Mouse (Mus musculus) cerebellum, adult 18-20 months (tissue): ENCODE results near the gene Atad3a.

Experiments used
- DNase-seq, 2 experiments: peaks; one replicate each; pipeline ENCODE4 v3.0.0; 2021

Gene Atad3a

DNA sequence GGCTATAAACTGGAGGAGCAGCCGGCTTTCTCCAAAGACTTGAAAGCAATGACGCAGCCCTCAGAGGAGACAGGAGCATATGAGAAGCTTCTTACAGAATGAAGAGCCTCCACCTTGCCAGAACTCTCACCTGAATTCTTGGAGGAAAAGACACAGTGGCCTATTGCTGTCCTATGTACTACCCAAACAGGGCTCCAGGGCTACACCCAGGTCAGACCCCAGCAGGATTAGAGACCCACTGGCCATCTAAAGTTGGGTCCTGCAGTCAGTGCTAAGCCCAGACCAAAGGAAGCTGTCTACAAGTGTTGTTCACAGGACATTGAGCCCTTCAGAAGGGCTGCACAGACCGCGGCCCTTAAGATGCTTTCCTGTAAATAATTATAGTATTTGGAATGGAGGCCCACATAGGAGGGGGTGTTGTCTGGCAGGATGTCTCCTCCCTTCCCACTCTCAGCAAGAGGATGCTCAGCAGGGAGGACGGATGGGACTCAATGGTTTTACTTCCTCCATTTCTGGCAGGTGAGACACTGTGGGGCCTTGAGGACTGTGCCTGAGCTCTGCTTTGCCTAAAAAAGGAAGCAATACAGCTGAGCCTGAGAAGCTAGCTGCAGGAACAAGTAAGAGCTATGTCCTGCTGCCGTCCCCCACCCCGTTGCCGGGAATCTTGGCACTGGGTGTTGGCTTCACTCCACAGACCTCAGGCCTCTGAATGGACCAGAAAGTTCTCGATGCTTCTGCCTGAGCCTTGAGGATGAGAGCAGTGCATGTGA lies 14.3 kb upstream of the Atad3a start:
- peak; percentile 54 to 62 for DNase-seq

DNA sequence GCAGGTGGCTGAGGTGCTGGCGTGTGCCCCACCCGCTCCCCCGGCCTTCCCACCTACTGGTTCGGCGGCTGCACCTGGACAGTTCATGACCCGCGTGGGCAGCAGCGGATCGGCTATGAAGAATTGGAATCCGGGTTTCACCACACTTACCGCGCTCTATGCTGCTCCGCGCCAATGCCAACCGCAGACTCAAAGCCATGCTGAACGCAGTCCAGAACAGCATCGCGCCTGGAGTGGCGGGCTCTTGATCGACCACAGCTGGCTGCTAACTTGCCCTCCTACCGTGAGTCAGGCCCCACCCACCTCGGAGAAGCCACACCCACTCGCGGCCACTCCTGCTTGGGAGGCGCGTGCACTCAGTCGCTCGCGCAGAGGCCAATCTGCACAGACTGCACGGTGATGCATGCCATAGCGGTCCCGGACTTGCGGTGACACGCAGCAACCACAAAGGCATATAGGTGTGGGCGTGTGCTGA lies 13.4 kb upstream of the Atad3a start, which contains the start of gene Vwa1:
Gene Vwa1 (minus strand): TSS at position 419 of the 475 bp plus-strand sequence.
- peak; percentile 89 to 90 for DNase-seq

DNA sequence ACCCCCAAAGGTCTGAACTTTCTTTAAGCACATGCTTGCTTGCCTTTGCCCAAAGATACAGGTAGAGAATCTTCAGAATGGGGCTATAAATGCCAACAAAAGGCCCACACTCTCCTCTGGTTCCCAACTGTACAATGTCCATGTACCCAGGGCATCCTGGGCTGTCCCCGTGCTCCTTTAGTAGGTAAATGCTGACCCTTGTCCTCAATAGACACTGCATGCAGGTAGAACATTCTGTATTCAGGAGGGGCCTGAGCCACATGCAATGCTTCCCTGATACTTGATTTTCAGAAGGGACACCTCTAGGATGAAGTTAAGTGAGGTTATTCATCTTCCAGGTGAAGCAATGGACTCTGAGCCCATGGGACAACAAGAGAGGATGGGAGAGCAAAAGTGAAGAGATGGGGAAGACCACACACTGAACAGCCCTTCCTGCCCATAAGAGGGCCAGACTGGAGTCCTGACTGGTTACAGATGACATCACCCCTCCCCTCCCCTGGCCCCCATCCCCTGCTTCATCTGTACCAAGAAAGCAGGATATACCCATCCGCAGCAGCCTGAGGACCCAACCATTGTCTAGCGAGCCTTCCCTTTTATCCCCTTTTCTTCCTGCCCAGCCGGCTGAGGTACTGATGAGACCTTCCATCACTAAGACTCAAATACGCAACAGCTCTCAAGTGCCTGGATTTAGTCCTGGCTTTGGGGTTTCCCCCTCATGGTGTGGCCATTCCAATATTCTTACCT lies 12.6 kb upstream of the Atad3a start:
- peak in 1 of 2 experiments; percentile 23 for DNase-seq

DNA sequence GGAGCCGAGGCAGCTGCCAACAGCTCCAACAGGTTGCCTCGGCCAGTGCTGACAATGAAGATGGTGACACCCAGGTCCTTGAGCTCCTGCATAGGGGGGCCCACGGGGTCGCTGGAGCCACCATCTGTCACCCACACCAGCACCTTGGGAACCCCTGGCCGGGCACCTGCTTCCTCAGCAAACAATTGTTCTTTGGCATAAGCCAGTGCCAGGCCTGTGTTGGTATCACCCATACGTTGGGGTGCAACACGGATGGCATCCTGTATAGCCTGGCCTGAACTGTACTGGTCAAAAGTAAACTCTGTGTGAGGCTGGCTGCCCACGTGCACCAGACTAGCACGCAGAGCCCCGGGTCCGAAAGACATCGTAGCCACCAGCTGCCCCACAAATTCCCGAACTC lies 11.9 kb upstream of the Atad3a start:
- peak in 1 of 2 experiments; percentile 25 for DNase-seq

DNA sequence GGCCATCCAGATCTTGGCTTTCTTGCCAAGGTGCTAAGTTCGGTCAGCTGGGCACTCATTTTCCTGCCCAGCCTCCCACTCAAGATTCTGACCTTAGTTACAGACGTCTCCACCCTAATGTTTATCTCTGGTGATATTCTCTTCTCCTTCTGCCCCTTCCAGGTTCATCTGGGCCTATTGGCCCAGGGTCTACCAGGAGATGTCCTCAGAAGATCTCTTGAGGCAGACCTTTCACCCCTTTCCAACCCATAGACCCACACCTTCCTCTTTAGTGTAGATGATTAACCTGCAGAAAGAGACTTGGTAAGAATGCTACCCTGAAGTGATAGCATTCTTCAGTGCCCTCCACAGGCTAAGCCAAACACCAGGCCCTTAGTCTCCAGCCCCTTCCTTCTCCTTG lies 10.8 kb upstream of the Atad3a start:
- DNase-seq: no peak

DNA sequence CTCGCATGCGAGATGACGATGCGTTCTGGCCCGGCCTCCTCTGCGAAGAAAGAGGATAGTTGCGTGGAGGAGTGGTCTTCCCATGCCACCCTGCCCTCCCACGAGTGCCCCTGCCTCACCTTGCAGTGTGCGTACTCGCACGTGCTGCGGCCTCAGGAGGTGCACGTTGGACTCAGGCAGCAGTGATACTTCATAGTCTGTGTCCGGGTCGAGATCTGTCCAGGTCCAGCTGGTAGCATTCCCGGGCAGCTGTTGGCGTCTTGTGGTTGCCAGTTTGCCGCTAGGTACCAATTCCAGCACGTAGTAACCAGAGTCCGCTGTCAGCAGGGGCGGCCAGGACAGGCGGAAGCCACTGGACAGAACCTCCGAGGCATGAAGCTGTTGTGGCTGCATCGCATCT lies 9.7 kb upstream of the Atad3a start:
- no peak for DNase-seq

DNA sequence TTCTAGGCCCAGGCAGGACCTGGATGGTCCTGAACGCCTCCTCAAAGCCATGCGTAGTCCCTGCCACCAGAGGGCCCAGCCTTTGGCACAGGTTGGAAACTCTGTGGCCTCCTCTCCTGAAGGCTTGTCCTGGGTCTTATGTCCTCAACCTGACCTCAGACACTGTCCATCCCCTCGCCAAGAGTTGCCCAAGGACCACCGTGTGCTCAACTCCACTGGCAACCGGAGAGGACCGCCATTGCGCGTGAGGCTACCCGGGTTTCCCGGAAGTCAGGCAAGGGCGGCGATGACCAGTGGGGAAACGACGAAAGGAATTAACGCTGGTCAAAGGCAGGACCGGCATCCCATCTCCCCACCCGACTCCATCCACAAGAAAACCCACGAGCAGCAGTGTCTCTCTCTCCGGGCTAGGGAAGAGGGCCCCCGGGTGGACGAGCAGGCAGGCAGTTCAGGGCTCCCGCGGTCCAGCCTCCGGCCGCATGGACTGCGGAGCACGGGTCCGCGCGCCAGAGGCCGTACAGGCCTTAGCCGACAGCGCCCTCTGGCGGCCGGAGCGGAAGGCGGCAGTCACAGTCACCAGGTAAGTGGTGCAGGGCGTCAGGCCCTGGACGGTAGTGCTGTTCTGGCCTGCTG lies 9.1 kb upstream of the Atad3a start:
- DNase-seq: peak; percentile 93 to 98

DNA sequence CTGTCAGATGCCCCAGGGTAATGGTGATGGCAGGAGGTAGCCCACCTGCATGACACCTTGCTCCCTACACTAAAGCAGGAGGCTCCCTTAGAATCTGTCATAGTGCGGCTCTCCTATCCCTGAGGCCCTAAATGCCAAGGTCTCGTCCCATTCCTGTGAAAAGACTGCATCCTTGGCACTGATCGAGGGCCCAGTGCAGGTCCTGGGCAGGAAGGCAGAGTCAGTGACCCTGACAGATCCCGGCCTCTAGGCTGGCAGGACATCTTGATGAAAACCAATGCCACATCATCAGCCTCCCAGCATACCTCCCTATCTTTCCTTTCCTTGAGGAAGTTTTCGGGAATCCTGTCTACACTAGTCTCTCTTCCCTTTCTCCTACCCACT lies 8.6 kb upstream of the Atad3a start:
- no peak for DNase-seq

DNA sequence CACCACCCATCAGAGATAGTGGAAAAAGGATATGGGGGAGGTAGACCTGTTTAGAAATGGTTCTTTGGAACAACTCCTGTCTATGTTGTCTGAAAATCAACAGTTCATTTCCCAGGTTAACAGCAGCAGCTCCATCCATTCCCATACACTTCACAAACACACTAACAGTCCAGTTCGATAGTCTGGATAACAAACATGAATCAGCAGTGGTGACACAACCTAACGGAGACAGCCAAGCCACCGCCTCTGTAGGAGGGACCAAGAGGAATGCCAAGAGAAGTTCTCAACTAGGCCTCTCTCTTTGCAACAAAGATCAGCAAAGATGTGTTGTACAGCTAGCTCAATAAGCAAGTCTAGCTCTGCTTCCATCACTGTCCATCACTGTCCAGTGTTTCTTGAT lies 1.5 kb upstream of the Atad3a start:
- DNase-seq: no peak

DNA sequence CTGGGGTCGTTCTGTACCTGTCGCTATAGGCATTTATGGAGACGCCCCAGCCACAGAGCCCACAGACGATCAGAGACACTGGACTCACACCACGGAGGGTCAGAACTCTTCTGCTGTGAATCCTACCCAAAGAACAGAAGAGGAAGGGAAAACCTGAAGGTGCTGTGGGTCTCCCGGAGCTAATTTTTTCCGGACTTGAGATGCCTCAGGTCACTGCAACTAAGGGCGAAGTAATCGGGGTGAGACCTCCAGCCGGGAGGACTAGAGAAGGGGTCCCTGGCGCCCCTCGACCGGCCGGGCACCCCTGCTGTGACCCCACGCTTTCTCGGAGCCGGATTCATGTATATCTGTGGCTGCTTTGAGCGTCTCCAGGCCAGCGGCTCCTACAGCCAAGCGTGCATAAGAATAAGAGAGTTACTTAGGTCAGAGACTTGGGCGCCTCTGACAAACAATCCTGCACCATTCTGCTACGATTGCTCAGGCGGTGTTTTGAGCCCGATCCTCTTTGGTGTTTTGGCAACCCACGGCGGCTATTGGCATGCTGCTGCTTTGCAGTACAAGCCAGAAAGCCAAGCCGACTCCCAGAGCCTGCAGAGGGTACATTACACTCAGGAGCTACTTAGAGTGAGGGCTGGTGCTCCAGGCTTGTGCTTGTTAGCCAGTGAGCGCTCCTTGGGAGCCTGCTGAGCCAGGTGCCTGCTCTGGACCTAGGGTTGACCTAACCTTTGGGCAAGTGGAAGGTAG lies 635 bp upstream of the Atad3a start:
- DNase-seq: no peak

DNA sequence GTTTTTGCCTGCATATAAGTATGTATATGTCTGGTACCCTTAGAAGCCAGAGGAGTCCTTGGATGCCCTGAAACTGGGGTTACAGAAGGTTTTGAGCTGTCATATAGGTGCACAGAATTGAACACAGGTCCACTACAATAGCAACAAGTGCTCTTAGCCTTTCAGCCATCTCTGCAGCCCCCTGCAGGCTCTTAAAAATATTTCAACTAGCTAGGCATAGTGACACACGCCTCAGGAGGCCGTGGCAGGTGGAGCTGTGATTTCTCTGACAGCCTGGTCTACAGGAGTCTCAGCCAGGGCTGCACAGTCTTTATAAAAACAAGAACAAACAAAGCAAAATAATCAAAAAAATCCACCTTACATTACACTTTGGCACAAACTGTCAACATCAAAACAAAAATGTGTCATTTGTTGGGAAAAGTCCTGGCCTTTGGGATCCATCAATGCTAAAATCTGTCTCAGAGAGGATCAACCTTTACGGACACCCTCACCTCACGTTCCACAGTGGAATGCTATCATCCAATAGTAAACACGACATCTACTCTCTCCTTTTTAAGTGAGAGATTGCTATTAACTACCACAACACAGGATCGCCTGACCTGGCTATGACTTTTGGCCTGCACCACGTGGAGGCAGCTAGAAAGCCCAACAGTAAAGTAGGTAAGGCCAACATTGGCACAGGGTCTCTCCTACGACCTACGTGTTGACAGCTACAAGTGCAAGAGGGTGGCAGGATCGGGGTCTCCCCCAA lies 856 bp downstream of the Atad3a start:
- DNase-seq: no peak

DNA sequence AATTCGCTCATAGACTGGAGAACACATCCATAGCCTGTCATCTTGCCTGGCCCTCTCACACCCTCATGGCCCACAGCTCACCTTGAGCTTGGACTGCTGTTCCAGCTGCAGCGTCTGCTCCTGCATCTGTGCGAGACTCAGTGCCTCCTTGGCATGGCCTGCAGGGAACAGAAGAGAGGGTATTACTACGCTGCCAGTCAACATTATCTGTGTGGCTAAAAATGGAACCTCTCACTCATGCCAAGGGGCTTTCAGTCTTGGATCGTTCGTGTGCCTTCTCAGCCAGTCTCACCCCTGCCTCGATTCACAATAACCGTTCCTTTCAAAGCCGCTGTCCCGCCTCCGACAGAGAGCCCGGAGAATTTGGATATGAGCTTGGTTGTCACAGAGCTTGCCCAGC lies 3.9 kb downstream of the Atad3a start:
- no peak for DNase-seq

DNA sequence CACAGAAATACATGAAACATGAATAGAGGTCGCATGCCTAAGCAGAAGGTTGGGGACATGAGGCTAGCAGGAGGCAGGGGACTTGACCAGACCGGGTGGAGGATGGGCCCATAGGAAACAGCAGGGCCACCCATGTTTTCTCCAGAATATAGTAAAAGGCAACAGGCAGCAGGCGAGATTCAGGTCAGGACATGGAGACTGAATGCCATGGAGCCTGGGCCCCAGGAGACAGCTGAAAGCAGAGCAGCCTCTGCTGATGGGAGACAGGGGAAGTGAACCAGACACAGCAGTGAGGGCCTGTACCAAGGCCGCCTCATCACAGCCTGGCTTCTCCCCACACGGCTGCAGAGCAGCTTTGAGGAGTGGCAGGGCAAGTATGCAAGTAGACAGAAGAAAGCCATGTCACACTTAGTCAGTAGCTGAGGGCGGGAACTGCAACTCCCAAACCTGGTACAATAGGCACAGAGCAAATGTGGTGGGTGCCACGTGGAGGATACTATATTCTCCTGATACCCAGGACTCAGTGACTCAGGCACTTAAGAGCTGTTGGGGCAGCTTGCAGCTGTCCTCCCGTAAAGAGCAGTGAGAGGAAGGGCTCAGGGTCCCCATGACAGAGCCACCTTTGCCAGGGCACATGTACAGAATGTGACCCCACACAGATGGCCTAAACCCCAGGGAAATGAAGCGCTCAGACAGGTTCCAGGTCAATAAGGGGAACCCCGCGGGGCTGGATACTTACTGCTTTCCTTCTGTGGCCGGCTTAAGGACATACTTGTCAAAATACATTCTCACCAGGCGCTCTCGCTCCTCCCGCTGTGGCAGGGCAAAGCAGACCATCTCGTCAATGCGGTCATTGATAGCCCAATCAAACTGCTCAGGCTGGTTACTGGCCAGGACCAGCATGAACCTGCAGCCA lies 14.1 kb downstream of the Atad3a start:
- peak; percentile 50 to 64 for DNase-seq

DNA sequence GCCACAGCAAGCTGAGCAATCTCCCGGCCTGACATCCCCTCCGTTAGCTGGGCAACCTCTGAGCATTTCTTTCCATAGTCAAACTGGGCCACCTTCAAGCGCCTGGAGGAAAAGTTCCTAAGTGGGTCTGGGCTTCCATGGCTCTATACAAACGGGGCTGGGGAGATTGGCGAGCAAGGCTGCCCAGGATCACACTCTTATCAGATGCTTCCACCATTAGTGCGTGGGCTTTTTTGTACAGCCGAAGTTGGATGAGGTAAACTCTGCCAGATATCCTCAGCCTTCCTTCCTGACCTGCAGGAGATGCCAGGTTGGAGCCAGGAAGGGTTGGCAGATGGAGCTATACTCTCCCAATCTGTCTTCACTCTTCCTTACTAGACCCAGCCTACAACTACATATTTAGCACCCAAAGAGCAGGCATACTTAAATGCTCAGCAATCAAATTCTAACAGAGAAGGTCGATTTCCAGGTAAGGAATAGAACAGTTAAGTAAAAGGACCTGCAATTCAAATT lies 14.8 kb downstream of the Atad3a start:
- DNase-seq: peak; percentile 75 to 85

DNA sequence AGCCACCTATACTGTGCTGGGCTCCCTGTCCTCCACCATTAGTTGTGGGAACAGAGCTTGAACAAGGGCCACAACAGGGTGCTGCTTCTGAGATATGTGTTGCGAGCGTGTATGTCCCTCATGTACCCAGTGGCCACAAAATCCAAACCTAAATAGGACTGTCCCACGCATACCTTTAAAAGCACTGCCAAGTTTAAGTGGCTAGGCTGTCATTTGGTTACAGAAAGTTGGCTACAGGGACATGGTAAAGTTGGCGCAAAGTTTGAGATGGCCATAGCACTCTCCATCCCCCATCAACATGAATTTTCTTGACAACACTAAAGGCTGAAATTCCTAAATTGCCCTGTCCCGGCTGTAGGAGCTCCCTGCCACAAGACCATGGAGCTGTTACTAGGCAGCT lies 15.8 kb downstream of the Atad3a start:
- no peak for DNase-seq

DNA sequence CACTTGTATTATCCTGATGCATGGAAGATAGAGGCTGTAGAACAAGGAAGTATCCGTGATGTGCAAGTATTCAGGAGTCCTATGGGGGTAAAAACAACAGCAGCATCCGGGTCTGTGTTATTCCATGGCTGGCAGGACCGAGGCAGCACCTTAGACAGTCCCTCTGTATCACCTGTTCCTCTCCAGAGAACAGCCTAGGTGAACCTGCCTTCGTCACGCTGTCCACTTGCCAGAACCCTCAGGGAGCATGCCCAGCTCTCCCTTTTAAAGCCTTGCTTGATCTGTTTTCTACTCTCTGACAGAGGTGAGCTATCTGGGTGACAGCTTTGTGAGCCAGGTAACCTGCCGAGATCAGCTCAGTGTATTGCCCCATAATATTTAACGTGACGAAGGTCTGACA lies 16.4 kb downstream of the Atad3a start:
- peak; percentile 60 to 69 for DNase-seq

DNA sequence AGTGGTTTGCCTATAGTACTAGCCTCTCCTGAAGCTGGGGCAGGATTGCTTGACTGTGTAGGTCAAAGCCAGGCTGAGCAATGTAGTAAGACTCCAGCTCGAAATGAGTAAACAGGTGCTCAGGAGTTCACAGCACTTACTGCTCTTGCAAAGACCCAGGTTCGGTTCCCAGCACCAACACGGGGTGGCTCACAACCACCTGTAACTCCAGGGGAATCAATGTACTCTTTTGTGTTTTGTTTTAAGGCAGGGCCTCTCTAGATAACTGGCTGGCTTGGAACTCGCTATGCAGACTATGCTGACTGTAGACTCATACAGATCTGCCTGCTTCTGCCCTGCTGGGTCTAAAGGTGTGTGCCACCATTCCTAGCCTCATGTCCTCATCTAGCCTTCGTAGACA lies 18.2 kb downstream of the Atad3a start:
- no peak for DNase-seq

DNA sequence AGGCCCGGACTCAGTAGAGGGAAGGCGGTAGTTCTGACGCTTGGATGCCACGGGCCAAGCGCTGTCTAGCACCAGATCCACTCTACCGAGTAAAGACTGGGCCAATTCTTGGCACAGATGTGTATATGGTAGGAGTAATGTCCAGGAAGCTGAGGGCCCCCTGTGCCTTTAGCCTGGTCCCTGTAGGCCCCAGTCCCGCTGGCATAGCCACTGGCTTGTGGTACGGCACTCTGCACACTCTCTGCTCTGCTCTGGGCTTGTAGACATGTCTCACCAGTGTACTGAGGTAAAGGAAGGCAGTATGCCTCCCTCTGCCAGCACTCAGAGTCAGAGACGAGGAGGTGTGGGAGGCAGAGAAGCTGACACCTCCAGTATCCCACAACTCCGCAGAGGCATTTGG lies 20.2 kb downstream of the Atad3a start:
- DNase-seq: peak in 1 of 2 experiments; percentile 32

DNA sequence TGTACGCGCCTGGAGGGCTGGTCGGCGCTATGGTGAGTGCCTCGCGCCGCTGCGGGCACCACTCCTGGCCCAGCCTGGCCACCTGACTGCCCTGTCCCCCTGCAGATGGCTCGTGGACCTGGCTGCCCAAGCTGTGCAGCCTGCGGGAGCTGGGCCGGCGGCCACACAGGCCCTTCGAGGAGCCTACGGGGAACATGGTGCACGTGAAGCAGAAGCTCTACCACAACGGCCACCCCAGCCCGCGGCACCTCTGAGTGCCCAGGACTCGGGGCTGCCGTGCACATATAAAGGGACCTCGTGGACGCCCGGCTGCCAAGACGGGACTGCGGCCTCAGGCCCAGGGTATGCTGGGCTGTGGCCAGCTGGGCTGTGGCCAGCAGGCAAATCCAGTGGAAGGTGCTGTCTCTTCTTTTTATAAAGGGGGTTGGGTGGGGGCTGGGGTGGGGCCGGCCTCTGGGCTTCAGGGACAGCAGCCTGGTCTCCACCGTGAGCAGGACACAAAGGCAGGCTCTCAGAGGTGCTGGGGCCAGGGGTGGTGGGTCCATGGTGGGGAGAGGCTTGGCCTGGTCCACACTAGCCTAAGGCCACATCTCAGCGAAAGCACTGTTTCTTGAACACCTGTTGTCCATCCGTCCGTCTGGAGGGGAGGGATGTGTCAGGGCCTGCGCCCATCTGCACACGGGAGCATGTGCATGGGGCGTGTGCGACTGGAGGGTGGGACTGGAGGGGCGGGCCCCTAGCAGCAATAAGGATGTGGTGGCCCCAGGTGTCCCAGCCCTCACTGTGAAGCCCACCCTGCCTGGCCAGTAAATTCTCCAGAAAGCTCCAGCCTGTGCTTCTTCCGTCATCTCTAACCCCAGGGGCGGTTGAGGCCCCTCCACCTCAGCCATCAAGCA lies 20.9 kb downstream of the Atad3a start:
- DNase-seq: peak; percentile 80

DNA sequence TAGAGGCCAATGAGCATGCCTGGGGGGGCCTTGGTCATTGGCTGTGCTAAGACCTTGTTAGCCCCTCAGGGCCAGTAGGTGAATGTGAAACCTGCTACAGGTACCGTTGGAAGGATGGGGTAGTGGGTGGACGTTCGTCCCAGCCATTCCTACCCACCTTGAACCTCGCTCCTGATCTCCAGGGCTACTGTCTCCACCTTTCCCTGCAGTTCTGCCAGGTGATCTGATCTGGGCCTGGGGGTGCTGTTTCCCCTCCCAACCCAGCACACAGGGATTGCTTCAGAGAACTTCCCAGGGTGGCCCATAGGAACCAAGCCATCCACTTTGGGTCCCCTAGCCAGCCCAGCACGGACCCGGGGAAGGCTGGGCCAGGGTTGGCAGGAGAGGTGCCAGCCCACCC lies 21.7 kb downstream of the Atad3a start:
- peak in 1 of 2 experiments; percentile 43 for DNase-seq
